Mouse (Mus musculus) urinary bladder, adult 2 months (tissue): ENCODE data around the gene Grin1. TPM values are rescaled to one million over a fixed set of nuclear protein-coding genes. Genes with fewer than 3 reads are reported as not detected.
"Not testable (repeated sequence)": the region's sequence is repeated elsewhere in the genome, so short reads cannot be mapped to it uniquely, and the experiment has no call there.

Source experiments
- DNase-seq: peaks from one replicate; pipeline ENCODE4 v3.0.0; 2022; ENCODE audit warnings: low spot score
- polyA plus RNA-seq: library from polyadenylated mRNA; depleted of rRNA; stranded (reverse); fragments of >200 nt; gene quantifications from 2 replicates; pipeline ENCODE4 v1.2.3, GENCODE M21; 2012; rRNA removed

Gene Grin1
- polyA plus RNA-seq, 1 experiment = 1.1 TPM

DNA sequence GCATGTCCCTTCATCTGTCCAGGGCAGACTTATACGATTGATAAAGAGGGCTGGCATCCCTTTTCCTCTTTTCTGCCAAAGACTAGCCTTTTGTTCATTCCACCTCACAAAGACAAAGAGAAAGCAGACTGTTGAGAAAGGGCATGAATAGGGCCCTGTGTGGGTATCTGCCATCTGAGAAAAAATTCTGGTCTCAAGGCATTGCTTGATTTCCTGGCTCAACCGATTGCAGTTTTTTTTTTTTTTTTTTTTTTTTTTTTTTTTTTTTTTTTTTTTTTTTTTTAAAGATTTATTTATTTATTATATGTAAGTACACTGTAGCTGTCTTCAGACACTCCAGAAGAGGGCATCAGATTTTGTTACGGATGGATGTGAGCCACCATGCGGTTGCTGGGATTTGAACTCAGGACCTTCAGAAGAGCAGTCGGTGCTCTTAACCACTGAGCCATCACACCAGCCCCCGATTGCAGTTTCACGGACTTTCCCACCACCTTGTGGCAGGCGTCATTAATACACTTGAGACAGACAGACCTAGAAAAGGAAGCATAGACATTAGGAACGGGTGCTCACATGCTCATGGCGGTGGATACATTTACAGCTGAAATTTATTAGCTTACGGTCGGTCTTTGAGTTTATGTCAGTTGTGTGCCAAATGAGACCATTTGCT is 62.4 kb downstream of the Grin1 start:
- DNase-seq = not testable (repeated sequence)

DNA sequence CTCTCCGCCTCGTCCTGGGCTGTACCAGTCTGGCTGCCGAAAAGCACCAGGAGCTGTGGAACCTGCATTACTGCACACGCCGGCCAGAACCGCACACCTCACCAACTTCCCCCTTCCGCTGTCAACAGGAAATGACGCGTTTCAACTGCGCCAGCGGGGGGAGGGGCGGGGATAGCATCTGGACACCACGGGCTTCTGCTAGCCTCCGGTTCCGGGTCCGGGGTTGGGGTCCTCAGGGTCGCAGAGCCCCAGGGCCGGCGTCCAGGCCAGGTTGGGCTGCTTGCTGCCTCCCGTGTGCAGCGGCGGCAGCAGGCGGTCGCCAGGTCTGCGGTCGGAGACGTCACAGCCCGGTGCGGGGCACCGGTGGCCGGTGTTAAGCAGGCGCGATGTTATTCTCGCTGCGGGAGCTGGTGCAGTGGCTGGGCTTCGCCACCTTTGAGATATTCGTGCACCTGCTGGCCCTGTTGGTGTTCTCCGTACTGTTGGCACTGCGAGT is 63.7 kb downstream of the Grin1 start, which contains the start of gene Tmem203:
TSS of gene Tmem203 (plus strand) at position 156 of the 496 bp plus-strand sequence.
- DNase-seq = peak; percentile 75

GRCm38 (mm10) chr2:25252331-25252730 is 66.7 kb downstream of the Grin1 start:
- no peak for DNase-seq

GRCm38 (mm10) chr2:25246183-25247072 is 72.6 kb downstream of the Grin1 start, which contains the start of gene AL732309.1:
TSS of gene AL732309.1 (minus strand) at chr2:25246863.
- DNase-seq = no peak

DNA sequence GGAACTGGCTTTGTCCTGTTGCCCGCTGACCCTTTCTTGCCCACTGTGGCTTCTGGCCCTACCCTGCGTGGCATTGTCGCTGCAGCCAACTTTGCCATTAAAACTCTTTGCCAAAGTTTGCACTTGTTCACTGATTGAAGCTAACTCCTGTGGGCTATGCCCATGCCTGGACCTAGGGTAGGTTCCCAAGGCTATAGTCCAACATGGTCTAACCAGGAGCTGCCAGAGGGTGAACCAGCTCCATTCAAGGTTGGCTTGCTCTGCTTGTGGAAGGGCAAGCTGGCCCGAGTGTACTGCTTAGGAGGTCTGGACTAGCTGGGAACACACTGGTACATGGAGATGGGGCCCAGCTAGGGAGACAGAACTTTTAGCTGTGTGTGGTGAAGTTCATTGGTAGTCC is 74.8 kb downstream of the Grin1 start:
- no peak for DNase-seq

- DNase-seq = no peak
Observed at GRCm38 (mm10) chr2:25243342-25243741, 75.6 kb downstream of the Grin1 start.

DNA sequence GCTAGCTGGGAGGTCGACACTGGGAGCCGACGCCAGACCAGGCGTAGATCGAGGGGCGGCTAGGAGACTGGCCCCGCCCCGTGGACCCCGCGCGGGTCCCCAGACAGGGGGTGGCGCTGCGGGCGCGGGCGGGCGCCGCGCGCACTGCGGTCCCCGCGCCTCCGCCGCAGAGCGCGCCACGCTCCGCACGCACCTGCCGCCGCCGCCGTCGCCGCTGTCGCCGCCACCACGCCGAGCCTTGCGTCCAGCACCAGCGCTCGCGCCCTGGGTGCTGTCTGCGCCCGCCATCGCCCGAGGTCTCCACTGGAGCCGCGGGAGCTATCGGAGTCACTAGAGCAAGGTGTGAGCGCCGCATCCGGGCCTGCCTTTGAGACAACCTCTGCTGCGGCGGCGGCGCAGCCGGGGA is 76.9 kb downstream of the Grin1 start, which contains the start of the genes Rnf208 and Cysrt1:
TSS of gene Rnf208 (plus strand) at position 155 of the 406 bp plus-strand sequence.
TSS of gene Cysrt1 (minus strand) at position 352 of the 406 bp plus-strand sequence.
- DNase-seq = no peak

GRCm38 (mm10) chr2:25241438-25241775 is 77.6 kb downstream of the Grin1 start:
- no peak for DNase-seq

Other genes starting within 250 kb of the Grin1 start
- 0.03 and 0.07 TPM in 2 replicates for gene Entpd8, start 238.9 kb downstream of the Grin1 start, polyA plus RNA-seq
- 0.13 and 0.18 TPM in 2 replicates for gene Noxa1, start 224.0 kb downstream of the Grin1 start, polyA plus RNA-seq
- gene Nrarp, start 138.4 kb downstream of the Grin1 start, polyA plus RNA-seq = 50.1 and 60.0 TPM in 2 replicates
- 22.6 and 25.3 TPM in 2 replicates for gene Tor4a, start 122.3 kb downstream of the Grin1 start, polyA plus RNA-seq
- gene Nelfb, start 107.7 kb downstream of the Grin1 start, polyA plus RNA-seq = 55.4 and 60.6 TPM in 2 replicates
- not detected in 2 replicates for gene Stpg3, start 104.5 kb downstream of the Grin1 start, polyA plus RNA-seq
- 0.08 and 0.10 TPM in 2 replicates for gene Fam166a, start 100.4 kb downstream of the Grin1 start, polyA plus RNA-seq
- 510 and 610 TPM in 2 replicates for gene Tubb4b, start 94.5 kb downstream of the Grin1 start, polyA plus RNA-seq
- 0.03 TPM in 1 of 2 replicates, not detected in the other for gene Slc34a3, start 84.8 kb downstream of the Grin1 start, polyA plus RNA-seq
- 0.13 and 0.19 TPM in 2 replicates for gene Rnf224, start 82.4 kb downstream of the Grin1 start, polyA plus RNA-seq
- gene Rnf208, start 76.9 kb downstream of the Grin1 start, polyA plus RNA-seq = 12.9 and 14.1 TPM in 2 replicates
- 2.0 and 2.5 TPM in 2 replicates for gene Cysrt1, start 76.7 kb downstream of the Grin1 start, polyA plus RNA-seq
- gene AL732309.1, start 72.3 kb downstream of the Grin1 start, polyA plus RNA-seq = 21.0 and 23.8 TPM in 2 replicates
- gene Tmem203, start 63.7 kb downstream of the Grin1 start, polyA plus RNA-seq = 30.7 and 34.2 TPM in 2 replicates
- 8.0 and 13.6 TPM in 2 replicates for gene Tprn, start 56.6 kb downstream of the Grin1 start, polyA plus RNA-seq
- 58.8 and 84.8 TPM in 2 replicates for gene Ssna1, start 46.7 kb downstream of the Grin1 start, polyA plus RNA-seq
- 84.5 and 88.3 TPM in 2 replicates for gene Anapc2, start 46.7 kb downstream of the Grin1 start, polyA plus RNA-seq
- not detected in 2 replicates for gene Tmem210, start 31.0 kb downstream of the Grin1 start, polyA plus RNA-seq
- gene Lrrc26, start 29.3 kb downstream of the Grin1 start, polyA plus RNA-seq = 7.0 and 8.2 TPM in 2 replicates
- gene Man1b1, start 13.2 kb upstream of the Grin1 start, polyA plus RNA-seq = 15.2 and 22.8 TPM in 2 replicates
- 36.0 and 37.3 TPM in 2 replicates for gene Dpp7, start 37.2 kb upstream of the Grin1 start, polyA plus RNA-seq
- gene Uap1l1, start 46.5 kb upstream of the Grin1 start, polyA plus RNA-seq = 36.8 and 38.3 TPM in 2 replicates
- 1.6 and 2.5 TPM in 2 replicates for gene Sapcd2, start 53.1 kb upstream of the Grin1 start, polyA plus RNA-seq
- gene Entpd2, start 76.7 kb upstream of the Grin1 start, polyA plus RNA-seq = 104 and 107 TPM in 2 replicates
- 103 and 126 TPM in 2 replicates for gene Npdc1, start 80.2 kb upstream of the Grin1 start, polyA plus RNA-seq
- 0.19 and 0.29 TPM in 2 replicates for gene Fut7, start 104.1 kb upstream of the Grin1 start, polyA plus RNA-seq
- gene Abca2, start 109.5 kb upstream of the Grin1 start, polyA plus RNA-seq = 6.3 and 16.4 TPM in 2 replicates
- gene Clic3, start 137.7 kb upstream of the Grin1 start, polyA plus RNA-seq = 0.69 and 2.2 TPM in 2 replicates
- 50.8 and 61.1 TPM in 2 replicates for gene Paxx, start 141.9 kb upstream of the Grin1 start, polyA plus RNA-seq
- gene Ptgds, start 150.9 kb upstream of the Grin1 start, polyA plus RNA-seq = 0.38 and 0.74 TPM in 2 replicates
- not detected in 2 replicates for gene Lcn12, start 174.7 kb upstream of the Grin1 start, polyA plus RNA-seq
- 15.1 and 36.1 TPM in 2 replicates for gene Fbxw5, start 181.6 kb upstream of the Grin1 start, polyA plus RNA-seq
- gene C8g, start 182.5 kb upstream of the Grin1 start, polyA plus RNA-seq = 2.3 and 2.4 TPM in 2 replicates
- gene Traf2, start 227.8 kb upstream of the Grin1 start, polyA plus RNA-seq = 15.5 and 15.7 TPM in 2 replicates
- 222 and 224 TPM in 2 replicates for gene Edf1, start 238.7 kb upstream of the Grin1 start, polyA plus RNA-seq